9 mouse cellular contexts compared by ENCODE assay signal in the genomic region with DNA sequence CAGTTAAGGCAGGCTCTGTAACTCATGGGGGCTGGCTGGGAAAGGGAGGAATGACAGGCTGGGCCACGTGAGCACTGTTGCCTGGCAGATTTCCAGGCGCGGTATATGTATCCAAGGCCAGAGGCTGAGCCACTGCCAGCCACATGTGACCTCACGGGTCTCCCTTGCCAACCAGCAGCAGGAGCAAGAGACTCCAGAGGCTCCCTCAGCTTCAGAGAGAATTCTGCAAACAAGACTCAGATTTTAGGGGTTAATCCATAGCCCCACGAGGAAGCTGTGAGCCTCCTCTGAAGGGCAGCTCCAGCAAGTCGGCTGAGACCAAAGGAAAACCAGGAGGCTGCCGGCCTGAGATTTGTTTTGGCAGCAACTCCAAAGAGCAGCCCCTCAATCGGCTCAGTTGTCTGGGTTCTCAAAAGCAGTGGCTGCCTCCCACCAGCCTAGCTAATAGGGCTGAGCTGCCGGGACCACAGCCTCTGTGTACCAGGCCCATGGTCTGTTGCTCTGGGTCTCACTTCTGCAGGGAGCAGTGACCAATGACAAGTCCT.
DNase-seq lines count a peak whose midpoint lies in the region; ATAC-seq lines count a peak whose summit lies in the region.
"Had no signal": no experiment of that assay in that cellular context is flagged by ENCODE, and none has a peak within 500 bp of the region (broad histone marks: within the 10 kb centered on the region; RNA-seq: fewer than 3 reads in every experiment).

No protein-coding gene starts in this region.

- ATAC-seq in megakaryocyte, adult 5-6 weeks (ENCODE audit: poor library complexity, severe bottlenecking) = no peak
- peak; percentile 75 for ATAC-seq in embryonic facial prominence, embryonic 14.5 days (ENCODE audit: low read depth)
- ATAC-seq in hindbrain, embryonic 16.5 days = peak; percentile 72
- peak; percentile 80 for ATAC-seq in lung, embryonic 16.5 days (ENCODE audit: low read depth)
- ATAC-seq in inflammation-experienced regulatory T-cells, adult 6 months = no peak

- WGBS in embryonic facial prominence, embryonic 14.5 days = 34% methylated on average over 9 of the region's 9 CpGs
- WGBS in hindbrain, embryonic 16.5 days = 47% methylated on average over 9 of the region's 9 CpGs
- 19% methylated on average over 9 of the region's 9 CpGs for WGBS in lung, embryonic 16.5 days

- H3K9ac ChIP-seq in embryonic facial prominence, embryonic 14.5 days (ENCODE audit: low read depth, low read length) = no peak overlapping the region
- H3K9ac ChIP-seq in hindbrain, embryonic 16.5 days (ENCODE audit: low read depth, low read length) = no peak overlapping the region
- no peak overlapping the region for H3K9ac ChIP-seq in lung, embryonic 16.5 days (ENCODE audit: low read length)

- no peaks in the 10 kb centered on the region for H3K36me3 ChIP-seq in megakaryocyte, embryonic 14.5 days (replicated peaks; ENCODE audit: low read length)
- no peaks in the 10 kb centered on the region for H3K36me3 ChIP-seq in embryonic facial prominence, embryonic 14.5 days (ENCODE audit: control insufficient read depth, insufficient read depth, low read length)
- H3K36me3 ChIP-seq in hindbrain, embryonic 16.5 days (ENCODE audit: control insufficient read depth, insufficient read depth, low read length) = no peaks in the 10 kb centered on the region
- H3K36me3 ChIP-seq in lung, embryonic 16.5 days (ENCODE audit: control insufficient read depth, insufficient read depth, low read length) = no peaks in the 10 kb centered on the region

- no peak overlapping the region for H3K4me2 ChIP-seq in embryonic facial prominence, embryonic 14.5 days (ENCODE audit: low read depth, low read length)
- no peak overlapping the region for H3K4me2 ChIP-seq in hindbrain, embryonic 16.5 days (ENCODE audit: low read length)
- H3K4me2 ChIP-seq in lung, embryonic 16.5 days (ENCODE audit: low read depth, low read length) = no peak overlapping the region

- H3K27me3 ChIP-seq in megakaryocyte, embryonic 14.5 days (replicated peaks) = no peaks in the 10 kb centered on the region
- H3K27me3 ChIP-seq in embryonic facial prominence, embryonic 14.5 days (replicated peaks; ENCODE audit: control insufficient read depth, insufficient read depth, low read length) = no peaks in the 10 kb centered on the region
- no peaks in the 10 kb centered on the region for H3K27me3 ChIP-seq in hindbrain, embryonic 16.5 days (replicated peaks; ENCODE audit: control insufficient read depth, insufficient read depth, low read length)
- no peaks in the 10 kb centered on the region; the same call in 1 of the 2 replicates for H3K27me3 ChIP-seq in lung, embryonic 16.5 days (ENCODE audit: control insufficient read depth, insufficient read depth, low read depth, low read length)

- peak; percentile 88 for DNase-seq in embryonic facial prominence, embryonic 14.5 days (ENCODE audit: low spot score)
- no peak for DNase-seq in layer of hippocampus, adult 9-11 months
- DNase-seq in urinary bladder, postnatal 25 days (ENCODE audit: low spot score) = no peak

- H3K27ac ChIP-seq in embryonic facial prominence, embryonic 14.5 days (replicated peaks; ENCODE audit: low read depth, low read length) = no peak overlapping the region
- no peak overlapping the region for H3K27ac ChIP-seq in hindbrain, embryonic 16.5 days (ENCODE audit: low read depth, low read length)
- H3K27ac ChIP-seq in lung, embryonic 16.5 days (ENCODE audit: low read length) = peak overlapping the region; percentile 40; the same call in 1 of the 2 replicates

- no peaks in the 10 kb centered on the region for H3K4me1 ChIP-seq in megakaryocyte, embryonic 14.5 days
- H3K4me1 ChIP-seq in embryonic facial prominence, embryonic 14.5 days (ENCODE audit: control insufficient read depth, insufficient read depth, low read length) = peaks cover 11% of the 10 kb centered on the region
- H3K4me1 ChIP-seq in hindbrain, embryonic 16.5 days (ENCODE audit: control insufficient read depth, insufficient read depth, low read depth, low read length) = peaks cover 7% of the 10 kb centered on the region; the same call in 1 of the 2 replicates
- peaks cover 13% of the 10 kb centered on the region for H3K4me1 ChIP-seq in lung, embryonic 16.5 days (replicated peaks; ENCODE audit: control insufficient read depth, insufficient read depth, low read length)

- peaks cover 60% of the 10 kb centered on the region for H3K9me3 ChIP-seq in megakaryocyte, embryonic 14.5 days
- no peaks in the 10 kb centered on the region for H3K9me3 ChIP-seq in embryonic facial prominence, embryonic 14.5 days (ENCODE audit: control insufficient read depth, low read length)
- H3K9me3 ChIP-seq in hindbrain, embryonic 16.5 days (ENCODE audit: control insufficient read depth, low read length) = no peaks in the 10 kb centered on the region
- no peaks in the 10 kb centered on the region for H3K9me3 ChIP-seq in lung, embryonic 16.5 days (ENCODE audit: control insufficient read depth, low read length)

- peak overlapping the region; percentile 34 for H3K4me3 ChIP-seq in megakaryocyte, embryonic 14.5 days (replicated peaks)
- H3K4me3 ChIP-seq in embryonic facial prominence, embryonic 14.5 days (ENCODE audit: low read depth, low read length) = no peak overlapping the region
- H3K4me3 ChIP-seq in hindbrain, embryonic 16.5 days (ENCODE audit: low read length) = no peak overlapping the region
- no peak overlapping the region for H3K4me3 ChIP-seq in lung, embryonic 16.5 days (ENCODE audit: low read length)
- H3K4me3 ChIP-seq: myocyte had no signal

Comparison
In these comparisons a context has a peak if more than half of its experiments do, and no peak if none do; other contexts are left out.
1. ATAC-seq: peak in embryonic facial prominence, embryonic 14.5 days (single experiment), hindbrain, embryonic 16.5 days (single experiment) and lung, embryonic 16.5 days (single experiment); none in megakaryocyte, adult 5-6 weeks (single experiment) and inflammation-experienced regulatory T-cells, adult 6 months (single experiment).